Mouse (Mus musculus): ENCODE results near the gene Trim65. TPM values are rescaled to one million over a fixed set of nuclear protein-coding genes. Genes with fewer than 3 reads are reported as not detected.

The Trim65 gene
- total RNA-seq, 1 experiment, result 0.31 TPM

DNA sequence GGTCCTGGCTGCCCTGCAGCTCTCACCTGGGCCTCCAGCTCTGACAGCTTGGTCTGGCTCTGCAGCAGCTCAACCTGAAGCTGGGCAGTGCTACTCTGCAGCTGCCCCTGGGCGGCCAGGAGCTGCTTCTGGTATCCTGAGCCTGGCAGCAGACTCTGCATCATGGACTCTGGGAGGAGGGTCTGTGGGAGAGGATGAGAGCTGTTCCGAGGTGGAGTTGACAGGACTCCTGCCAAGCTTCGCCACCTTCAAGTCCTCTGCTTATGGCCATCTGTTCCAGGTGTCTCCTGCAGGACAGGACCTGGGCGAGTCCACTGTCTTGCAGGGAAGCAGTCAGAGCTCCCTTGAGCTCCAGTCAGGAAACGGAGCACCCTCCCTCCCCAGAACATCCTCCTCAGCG lies 18.4 kb upstream of the Trim65 start:
- in situ Hi-C loops (cut with MboI; ENCODE audit: low sequenced_read_pairs in 2 of 2, unreplicated experiment in 2 of 2), result no loop called here
- no peak for TF ChIP-seq MAFK (IDR thresholded peaks at IDR 0.05; ENCODE audit: insufficient read depth, low read depth, low read length)
- no peak for TF ChIP-seq ZNF384 (IDR thresholded peaks at IDR 0.05; ENCODE audit: low read depth, low read length)
- no peak for TF ChIP-seq CHD2 (IDR thresholded peaks at IDR 0.05; ENCODE audit: low read depth, low read length)
- TF ChIP-seq ZC3H11A (IDR thresholded peaks at IDR 0.05; ENCODE audit: borderline replicate concordance, low read depth, low read length), result no peak
- no peak for TF ChIP-seq HCFC1 (IDR thresholded peaks at IDR 0.05; ENCODE audit: borderline replicate concordance, insufficient read depth, low read length)
- H3K36me3 ChIP-seq (ENCODE audit: control insufficient read depth, insufficient read depth, low read length, poor library complexity, severe bottlenecking), result peaks cover 14% of the 10 kb centered on the region
- DNase-seq (ENCODE audit: low read depth, low spot score), result no peak
- H3K4me3 ChIP-seq (ENCODE audit: insufficient read depth in 1 of 2, low read depth in 1 of 2, low read length in 2 of 2, poor library complexity in 1 of 2, severe bottlenecking in 1 of 2), result no peak overlapping the region
- H3K9ac ChIP-seq (ENCODE audit: insufficient read depth, low read depth, low read length, poor library complexity, severe bottlenecking), result no peak overlapping the region
- no peaks in the 10 kb centered on the region for H3K9me3 ChIP-seq (ENCODE audit: control insufficient read depth, insufficient read depth, low read depth, low read length)
- H3K27ac ChIP-seq (ENCODE audit: insufficient read depth, low read depth, low read length, poor library complexity, severe bottlenecking), result no peak overlapping the region
- H3K4me1 ChIP-seq (ENCODE audit: control insufficient read depth in 2 of 2, insufficient read depth in 2 of 2, low read length in 2 of 2, poor library complexity in 1 of 2), result peaks cover 0 to 17% of the 10 kb centered on the region in 2 experiments; a peak in 1 of 4 replicates

DNA sequence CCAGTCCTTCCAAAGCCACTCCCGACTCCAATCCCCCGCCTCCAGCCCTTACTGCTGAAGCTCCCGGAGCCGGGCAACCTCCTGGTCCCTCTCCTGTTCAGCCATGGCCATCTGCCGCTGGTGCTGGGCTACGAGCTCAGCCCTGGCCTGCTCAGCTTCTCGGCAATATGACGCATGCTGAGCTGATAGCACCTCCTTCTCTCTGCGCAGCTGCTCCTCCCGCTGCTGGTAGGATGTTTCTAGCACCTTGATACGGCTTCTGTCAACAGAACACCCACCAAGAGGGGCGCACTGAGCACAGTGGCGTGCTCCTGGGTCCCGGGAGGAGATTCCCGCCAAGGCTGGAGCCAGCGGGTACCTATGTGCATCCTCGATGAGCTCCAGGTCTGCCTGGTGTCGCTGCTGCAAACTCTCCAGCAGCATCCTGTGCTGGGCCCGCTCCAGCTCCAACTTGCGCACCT lies 17.9 kb upstream of the Trim65 start:
- no peak for TF ChIP-seq ZC3H11A (IDR thresholded peaks at IDR 0.05; ENCODE audit: borderline replicate concordance, low read depth, low read length)
- no peak for TF ChIP-seq ZNF384 (IDR thresholded peaks at IDR 0.05; ENCODE audit: low read depth, low read length)
- no peak for TF ChIP-seq CHD2 (IDR thresholded peaks at IDR 0.05; ENCODE audit: low read depth, low read length)
- no peak for TF ChIP-seq HCFC1 (IDR thresholded peaks at IDR 0.05; ENCODE audit: borderline replicate concordance, insufficient read depth, low read length)
- TF ChIP-seq MAFK (IDR thresholded peaks at IDR 0.05; ENCODE audit: insufficient read depth, low read depth, low read length), result no peak
- no peak overlapping the region for H3K9ac ChIP-seq (ENCODE audit: insufficient read depth, low read depth, low read length, poor library complexity, severe bottlenecking)
- no peaks in the 10 kb centered on the region for H3K9me3 ChIP-seq (ENCODE audit: control insufficient read depth, insufficient read depth, low read depth, low read length)
- peaks cover 14% of the 10 kb centered on the region for H3K36me3 ChIP-seq (ENCODE audit: control insufficient read depth, insufficient read depth, low read length, poor library complexity, severe bottlenecking)
- H3K27ac ChIP-seq (ENCODE audit: insufficient read depth, low read depth, low read length, poor library complexity, severe bottlenecking), result no peak overlapping the region
- H3K4me1 ChIP-seq (ENCODE audit: control insufficient read depth in 2 of 2, insufficient read depth in 2 of 2, low read length in 2 of 2, poor library complexity in 1 of 2), result peaks cover 0 to 17% of the 10 kb centered on the region in 2 experiments; a peak in 1 of 4 replicates
- in situ Hi-C loops (cut with MboI; ENCODE audit: low sequenced_read_pairs in 2 of 2, unreplicated experiment in 2 of 2), result no loop called here
- H3K4me3 ChIP-seq (ENCODE audit: insufficient read depth in 1 of 2, low read depth in 1 of 2, low read length in 2 of 2, poor library complexity in 1 of 2, severe bottlenecking in 1 of 2), result no peak overlapping the region; a peak in 1 of 4 replicates
- no peak for DNase-seq (ENCODE audit: low read depth, low spot score)

GRCm38 (mm10) chr11:116146294-116146985 lies 15.5 kb upstream of the Trim65 start:
- Histone ChIP-seq H3K9ac (ENCODE audit: insufficient read depth, low read depth, low read length, poor library complexity, severe bottlenecking) (no peak overlapping the region), H3K4me1 (ENCODE audit: control insufficient read depth in 2 of 2, insufficient read depth in 2 of 2, low read length in 2 of 2, poor library complexity in 1 of 2) (peaks cover 0 to 30% of the 10 kb centered on the region in 2 experiments; a peak in 2 of 4 replicates), H3K9me3 (ENCODE audit: control insufficient read depth, insufficient read depth, low read depth, low read length) (no peaks in the 10 kb centered on the region), H3K4me3 (ENCODE audit: insufficient read depth in 1 of 2, low read depth in 1 of 2, low read length in 2 of 2, poor library complexity in 1 of 2, severe bottlenecking in 1 of 2) (peak overlapping the region; percentile 5 to 39; a peak in 2 of 4 replicates), H3K36me3 (ENCODE audit: control insufficient read depth, insufficient read depth, low read length, poor library complexity, severe bottlenecking) (peaks cover 7% of the 10 kb centered on the region; the same call in 1 of the 2 replicates), H3K27ac (ENCODE audit: insufficient read depth, low read depth, low read length, poor library complexity, severe bottlenecking) (no peak overlapping the region)
- DNase-seq (ENCODE audit: low read depth, low spot score), result no peak
- TF ChIP-seq ZC3H11A (IDR thresholded peaks at IDR 0.05; ENCODE audit: borderline replicate concordance, low read depth, low read length), result no peak
- TF ChIP-seq ZNF384 (IDR thresholded peaks at IDR 0.05; ENCODE audit: low read depth, low read length), result no peak
- no peak for TF ChIP-seq CHD2 (IDR thresholded peaks at IDR 0.05; ENCODE audit: low read depth, low read length)
- TF ChIP-seq MAFK (IDR thresholded peaks at IDR 0.05; ENCODE audit: insufficient read depth, low read depth, low read length), result no peak
- TF ChIP-seq HCFC1 (IDR thresholded peaks at IDR 0.05; ENCODE audit: borderline replicate concordance, insufficient read depth, low read length), result no peak
- in situ Hi-C loops (cut with MboI; ENCODE audit: low sequenced_read_pairs in 2 of 2, unreplicated experiment in 2 of 2), result no loop called here

GRCm38 (mm10) chr11:116145481-116146293 lies 14.8 kb upstream of the Trim65 start:
- H3K9ac ChIP-seq (ENCODE audit: insufficient read depth, low read depth, low read length, poor library complexity, severe bottlenecking), result no peak overlapping the region
- no peak for DNase-seq (ENCODE audit: low read depth, low spot score)
- H3K9me3 ChIP-seq (ENCODE audit: control insufficient read depth, insufficient read depth, low read depth, low read length), result no peaks in the 10 kb centered on the region
- TF ChIP-seq ZNF384 (IDR thresholded peaks at IDR 0.05; ENCODE audit: low read depth, low read length), result no peak
- no peak for TF ChIP-seq ZC3H11A (IDR thresholded peaks at IDR 0.05; ENCODE audit: borderline replicate concordance, low read depth, low read length)
- no peak for TF ChIP-seq MAFK (IDR thresholded peaks at IDR 0.05; ENCODE audit: insufficient read depth, low read depth, low read length)
- TF ChIP-seq HCFC1 (IDR thresholded peaks at IDR 0.05; ENCODE audit: borderline replicate concordance, insufficient read depth, low read length), result no peak
- TF ChIP-seq CHD2 (IDR thresholded peaks at IDR 0.05; ENCODE audit: low read depth, low read length), result no peak
- no peak overlapping the region for H3K27ac ChIP-seq (ENCODE audit: insufficient read depth, low read depth, low read length, poor library complexity, severe bottlenecking)
- H3K4me3 ChIP-seq (ENCODE audit: insufficient read depth in 1 of 2, low read depth in 1 of 2, low read length in 2 of 2, poor library complexity in 1 of 2, severe bottlenecking in 1 of 2), result peak overlapping the region in 1 of 2 experiments; percentile 48; a peak in 2 of 4 replicates
- in situ Hi-C loops (cut with MboI; ENCODE audit: low sequenced_read_pairs in 2 of 2, unreplicated experiment in 2 of 2), result no loop called here
- H3K36me3 ChIP-seq (ENCODE audit: control insufficient read depth, insufficient read depth, low read length, poor library complexity, severe bottlenecking), result peaks cover 7% of the 10 kb centered on the region; the same call in 1 of the 2 replicates
- peaks cover 0 to 30% of the 10 kb centered on the region in 2 experiments; a peak in 2 of 4 replicates for H3K4me1 ChIP-seq (ENCODE audit: control insufficient read depth in 2 of 2, insufficient read depth in 2 of 2, low read length in 2 of 2, poor library complexity in 1 of 2)

Measured in ES-E14 (cell line).